ENCODE assay signal across 11 mouse cellular contexts in the genomic region with DNA sequence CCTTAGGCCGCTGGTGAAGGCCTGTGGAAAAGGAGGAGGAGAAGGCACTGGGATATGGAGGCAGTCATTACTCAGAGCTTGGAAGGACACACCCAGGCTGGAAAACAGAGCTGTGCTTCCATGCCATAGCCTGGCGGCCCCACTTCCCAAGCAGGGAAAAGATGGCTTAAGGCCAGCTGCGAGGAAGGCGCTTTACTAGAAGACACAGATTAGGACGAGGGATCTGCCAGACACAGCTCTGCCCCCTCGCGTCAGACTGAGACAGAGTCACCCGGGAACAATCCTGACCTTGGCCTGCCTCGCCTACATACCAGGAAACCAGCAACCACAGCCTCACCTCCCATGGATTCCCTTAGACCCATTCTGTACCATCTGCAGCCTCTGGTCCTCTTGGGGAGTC. TPM values are rescaled to one million over a fixed set of nuclear protein-coding genes. Genes with fewer than 3 reads are reported as not detected.
DNase-seq lines count a peak whose midpoint lies in the region; ATAC-seq lines count a peak whose summit lies in the region.
"Had no signal": no experiment of that assay in that cellular context is flagged by ENCODE, and none has a peak within 500 bp of the region (broad histone marks: within the 10 kb centered on the region; RNA-seq: fewer than 3 reads in every experiment).

No protein-coding gene starts in this region.

- DNase-seq in heart, adult 8-10 months (ENCODE audit: low spot score), result no peak
- DNase-seq in MN1 (ENCODE audit: low spot score), result peak; percentile 92
- DNase-seq in adrenal gland, postnatal 25 days, result peak; percentile 64
- peak; percentile 74 for DNase-seq in heart, postnatal 4 days
- no peak for DNase-seq in gastrocnemius, postnatal 14 days
- no peak for DNase-seq in lung, adult 18-20 months
- DNase-seq in retina, embryonic 14.5 days (ENCODE audit: low spot score), result no peak
- DNase-seq: lung, embryonic 14.5 days had no signal

- peaks cover 4% of the 10 kb centered on the region; the same call in 1 of the 2 replicates for H3K4me1 ChIP-seq in heart, embryonic 15.5 days (replicated peaks)
- H3K4me1 ChIP-seq: embryonic facial prominence, embryonic 12.5 days; hindbrain, embryonic 12.5 days had no signal

- intact Hi-C loops in gastrocnemius, postnatal 14 days (cut with DNase I; ENCODE audit: low total_unique reads), result no loop called here

- no peak overlapping the region for H3K4me3 ChIP-seq in heart, embryonic 15.5 days
- H3K4me3 ChIP-seq: embryonic facial prominence, embryonic 12.5 days; hindbrain, embryonic 12.5 days had no signal

- H3K4me2 ChIP-seq in heart, embryonic 15.5 days, result no peak overlapping the region
- H3K4me2 ChIP-seq: embryonic facial prominence, embryonic 12.5 days; hindbrain, embryonic 12.5 days; lung, embryonic 14.5 days had no signal

- ATAC-seq in heart, embryonic 15.5 days (replicated peaks; ENCODE audit: insufficient number of reproducible peaks, insufficient read depth, low FRiP score, low read depth), result 0 out of 2 replicates have a peak, but pooled peaks have one; percentile 50

- H3K27me3 ChIP-seq in heart, embryonic 15.5 days, result no peaks in the 10 kb centered on the region
- H3K27me3 ChIP-seq: embryonic facial prominence, embryonic 12.5 days; hindbrain, embryonic 12.5 days had no signal

- peaks cover 83% of the 10 kb centered on the region for H3K36me3 ChIP-seq in heart, embryonic 15.5 days

- WGBS in heart, embryonic 15.5 days, result 58% methylated on average over 9 of the region's 9 CpGs

- no peak overlapping the region for H3K9ac ChIP-seq in heart, embryonic 15.5 days
- H3K9ac ChIP-seq: embryonic facial prominence, embryonic 12.5 days; hindbrain, embryonic 12.5 days; lung, embryonic 14.5 days had no signal

- no peak overlapping the region for H3K27ac ChIP-seq in heart, embryonic 15.5 days
- H3K27ac ChIP-seq: embryonic facial prominence, embryonic 12.5 days; hindbrain, embryonic 12.5 days had no signal

- H3K9me3 ChIP-seq in heart, embryonic 15.5 days (replicated peaks), result no peaks in the 10 kb centered on the region
- H3K9me3 ChIP-seq: embryonic facial prominence, embryonic 12.5 days; hindbrain, embryonic 12.5 days had no signal

RNA-seq across cellular contexts. Expression of gene Tubgcp6, which starts 12.8 kb away (rescaled TPM):
- 7.9 and 10.6 TPM in 2 replicates for polyA plus RNA-seq in heart, embryonic 15.5 days (2015; fragmentation: Nextera tagmentation; extraction: Ambion mirVana)
- total RNA-seq in heart, adult 8-10 months (2022), result 10 to 100 TPM in 1 of 4 experiments, 1 to 10 TPM in 3; 8.2 to 11.6 (median 9.0) TPM
- 18.1 and 25.9 TPM in 2 replicates for total RNA-seq in adrenal gland, postnatal 25 days (2021)
- total RNA-seq in heart, postnatal 4 days (2021), result 10 to 100 TPM; 15.9 to 16.1 TPM
- 1 to 10 TPM; 7.2 to 7.3 TPM for total RNA-seq in gastrocnemius, postnatal 14 days (2021)

RNA-seq across cellular contexts. Expression of gene Hdac10, which starts 18.4 kb away (rescaled TPM):
- 14.8 and 18.2 TPM in 2 replicates for polyA plus RNA-seq in heart, embryonic 15.5 days (2015; fragmentation: Nextera tagmentation; extraction: Ambion mirVana)
- 1 to 10 TPM; 5.8 to 9.5 (median 6.9) TPM for total RNA-seq in heart, adult 8-10 months (2022)
- 14.5 and 19.6 TPM in 2 replicates for total RNA-seq in adrenal gland, postnatal 25 days (2021)
- 1 to 10 TPM; 9.0 to 9.5 TPM for total RNA-seq in heart, postnatal 4 days (2021)
- 1 to 10 TPM; 5.6 to 6.2 TPM for total RNA-seq in gastrocnemius, postnatal 14 days (2021)

RNA-seq across cellular contexts. Expression of gene Selenoo, which starts 21.3 kb away (rescaled TPM):
- polyA plus RNA-seq in heart, embryonic 15.5 days (2015; fragmentation: Nextera tagmentation; extraction: Ambion mirVana), result 10.1 and 14.1 TPM in 2 replicates
- total RNA-seq in heart, adult 8-10 months (2022), result 10 to 100 TPM; 15.0 to 16.6 (median 15.8) TPM
- total RNA-seq in adrenal gland, postnatal 25 days (2021), result 41.8 and 50.2 TPM in 2 replicates
- 10 to 100 TPM; 10.0 to 10.2 TPM for total RNA-seq in heart, postnatal 4 days (2021)
- total RNA-seq in gastrocnemius, postnatal 14 days (2021), result 10 to 100 TPM in 1 of 2 experiments, 1 to 10 TPM in 1; 9.8 to 10.1 TPM

RNA-seq across cellular contexts. Expression of gene Mapk12, which starts 30.4 kb away (rescaled TPM):
- 16.0 and 19.1 TPM in 2 replicates for polyA plus RNA-seq in heart, embryonic 15.5 days (2015; fragmentation: Nextera tagmentation; extraction: Ambion mirVana)
- 10 to 100 TPM; 21.1 to 31.4 (median 28.0) TPM for total RNA-seq in heart, adult 8-10 months (2022)
- 8.1 and 11.3 TPM in 2 replicates for total RNA-seq in adrenal gland, postnatal 25 days (2021)
- 10 to 100 TPM; 28.8 to 28.9 TPM for total RNA-seq in heart, postnatal 4 days (2021)
- total RNA-seq in gastrocnemius, postnatal 14 days (2021), result 100 to 1,000 TPM in 1 of 2 experiments, 10 to 100 TPM in 1; 91.5 to 104 TPM

RNA-seq across cellular contexts. Expression of gene Trabd, which starts 35.2 kb away (rescaled TPM):
- 40.8 and 56.4 TPM in 2 replicates for polyA plus RNA-seq in heart, embryonic 15.5 days (2015; fragmentation: Nextera tagmentation; extraction: Ambion mirVana)
- total RNA-seq in heart, adult 8-10 months (2022), result 10 to 100 TPM; 43.9 to 51.4 (median 45.4) TPM
- 39.0 and 43.6 TPM in 2 replicates for total RNA-seq in adrenal gland, postnatal 25 days (2021)
- total RNA-seq in heart, postnatal 4 days (2021), result 10 to 100 TPM; 45.1 to 47.6 TPM
- 10 to 100 TPM; 20.4 to 23.6 TPM for total RNA-seq in gastrocnemius, postnatal 14 days (2021)

Comparison
In these comparisons a context has a peak if more than half of its experiments do, and no peak if none do; other contexts are left out.
1. DNase-seq: peak in MN1 (single experiment), adrenal gland, postnatal 25 days (single experiment) and heart, postnatal 4 days (single experiment); none in heart, adult 8-10 months (single experiment), gastrocnemius, postnatal 14 days (single experiment), lung, adult 18-20 months (0 of 2) and retina, embryonic 14.5 days (single experiment).